Mouse (Mus musculus) heart, embryonic 15.5 days (tissue): Measurements from ENCODE around the gene Psma6. TPM values are rescaled to one million over a fixed set of nuclear protein-coding genes. Genes with fewer than 3 reads are reported as not detected.
"Not testable (repeated sequence)": the region's sequence is repeated elsewhere in the genome, so short reads cannot be mapped to it uniquely, and the experiment has no call there.

Source experiments
- ATAC-seq: fragments of 200-750 bp; cut with Nextera tagmentation; replicated peaks from 2 replicates; pipeline ENCODE4 v1.8.0; 2017; ENCODE audit warnings: low read depth, moderate TSS enrichment; ENCODE audit not compliant: insufficient number of reproducible peaks, insufficient read depth, low FRiP score
- H3K27ac ChIP-seq: fragments of 300-500 bp; sonication (generic); 2 replicates; pipeline ENCODE4 v1.5.1; 2015; ENCODE audit warnings: mild to moderate bottlenecking, inconsistent platforms
- H3K27me3 ChIP-seq: fragments of 300-500 bp; sonication (generic); 2 replicates; pipeline ENCODE4 v1.6.1; 2015; ENCODE audit warnings: inconsistent platforms
- H3K36me3 ChIP-seq: fragments of 300-500 bp; sonication (generic); 2 replicates; pipeline ENCODE4 v1.6.1; 2015; ENCODE audit warnings: mild to moderate bottlenecking, inconsistent platforms
- H3K4me1 ChIP-seq: fragments of 300-500 bp; sonication (generic); replicated peaks from 2 replicates; pipeline ENCODE4 v1.6.1; 2015; ENCODE audit warnings: inconsistent platforms
- H3K4me2 ChIP-seq: fragments of 300-500 bp; sonication (generic); 2 replicates; pipeline ENCODE4 v1.6.1; 2015; ENCODE audit warnings: inconsistent platforms, mild to moderate bottlenecking, moderate library complexity
- H3K4me3 ChIP-seq: fragments of 300-500 bp; sonication (generic); 2 replicates; pipeline ENCODE4 v1.5.1; 2015; ENCODE audit warnings: mild to moderate bottlenecking, inconsistent platforms
- H3K9ac ChIP-seq: fragments of 300-500 bp; sonication (generic); 2 replicates; pipeline ENCODE4 v1.6.1; 2015; ENCODE audit warnings: mild to moderate bottlenecking, inconsistent platforms
- H3K9me3 ChIP-seq: fragments of 300-500 bp; sonication (generic); replicated peaks from 2 replicates; pipeline ENCODE4 v1.6.1; 2016; ENCODE audit warnings: inconsistent platforms
- WGBS: fragments of 180-500 bp; shearing (Covaris S2); methylation state at CpG from one replicate; pipeline ENCODE4 v1.1.7; 2015; ENCODE audit warnings: mixed read lengths; 5-methylcytosine and 5-hydroxymethylcytosine counted together
- polyA plus RNA-seq: library from polyadenylated mRNA; unstranded; fragments of >200 nt; fragmentation: Nextera tagmentation; extraction: Ambion mirVana; gene quantifications from 2 replicates; pipeline ENCODE4 v1.2.1, GENCODE M21; 2015

Psma6 gene
- polyA plus RNA-seq, 1 experiment from 2014 or later, result 302 TPM

GRCm38 (mm10) chr12:55392733-55393577 is 8.9 kb downstream of the Psma6 start:
- WGBS, result 77% methylated on average over 11 of the region's 11 CpGs
- H3K9me3 ChIP-seq, result no peaks in the 10 kb centered on the region
- no peak overlapping the region for H3K4me2 ChIP-seq
- peaks cover 13% of the 10 kb centered on the region for H3K4me1 ChIP-seq
- no peak overlapping the region for H3K4me3 ChIP-seq
- no peaks in the 10 kb centered on the region for H3K36me3 ChIP-seq
- no peak for ATAC-seq
- H3K27me3 ChIP-seq, result no peaks in the 10 kb centered on the region
- H3K27ac ChIP-seq, result no peak overlapping the region
- H3K9ac ChIP-seq, result no peak overlapping the region

DNA sequence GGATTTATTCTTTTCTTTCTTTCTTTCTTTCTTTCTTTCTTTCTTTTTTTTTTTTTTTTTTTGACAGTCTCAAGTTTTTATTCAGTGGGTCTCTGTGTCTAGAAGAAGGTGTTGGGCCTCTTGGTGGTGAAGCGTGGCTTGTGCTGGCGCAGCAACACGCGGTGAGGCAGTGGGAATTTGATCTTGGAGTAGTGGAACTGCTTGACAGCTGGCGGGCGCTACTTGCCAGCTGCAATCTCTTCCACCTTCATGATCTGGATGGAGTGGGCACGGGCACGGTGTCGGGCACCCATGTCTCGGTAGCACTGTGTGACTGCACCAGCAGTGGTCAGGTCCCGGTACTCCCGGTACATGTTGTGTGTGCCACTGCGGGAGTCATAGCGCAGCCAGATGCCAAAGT is 11.6 kb downstream of the Psma6 start:
- not testable (repeated sequence) for H3K27me3 ChIP-seq, ATAC-seq, H3K9me3 ChIP-seq, H3K27ac ChIP-seq, H3K36me3 ChIP-seq, H3K4me2 ChIP-seq, H3K9ac ChIP-seq, H3K4me3 ChIP-seq
- WGBS, result 92% methylated on average over 14 of the region's 14 CpGs
- peaks cover 15% of the 10 kb centered on the region for H3K4me1 ChIP-seq

- no peaks in the 10 kb centered on the region for H3K27me3 ChIP-seq
- no peak overlapping the region for H3K27ac ChIP-seq
- H3K9me3 ChIP-seq, result no peaks in the 10 kb centered on the region
- H3K9ac ChIP-seq, result no peak overlapping the region
- no peaks in the 10 kb centered on the region for H3K36me3 ChIP-seq
- no peak overlapping the region for H3K4me2 ChIP-seq
- no peak overlapping the region for H3K4me3 ChIP-seq
- 93% methylated on average over 4 of the region's 4 CpGs for WGBS
- no peak for ATAC-seq
- H3K4me1 ChIP-seq, result peaks cover 15% of the 10 kb centered on the region
Measured at GRCm38 (mm10) chr12:55396536-55396935, 12.5 kb downstream of the Psma6 start.

GRCm38 (mm10) chr12:55397544-55398239 is 13.7 kb downstream of the Psma6 start:
- ATAC-seq, result no peak
- H3K9me3 ChIP-seq, result no peaks in the 10 kb centered on the region
- 51% methylated on average over 9 of the region's 9 CpGs for WGBS

GRCm38 (mm10) chr12:55398240-55399127 is 14.5 kb downstream of the Psma6 start:
- under 1% methylated on average over 51 of the region's 51 CpGs for WGBS
- ATAC-seq, result peak; percentile 99
- Histone ChIP-seq H3K27ac (peak overlapping the region; percentile 94), H3K9ac (peak overlapping the region; percentile 94), H3K4me1 (peaks cover 15% of the 10 kb centered on the region), H3K4me2 (peak overlapping the region; percentile 81), H3K36me3 (no peaks in the 10 kb centered on the region), H3K27me3 (no peaks in the 10 kb centered on the region), H3K9me3 (no peaks in the 10 kb centered on the region), H3K4me3 (peak overlapping the region; percentile 92)

More at GRCm38 (mm10) chr12:55397544-55398239, 13.7 kb downstream of the Psma6 start:
- peak overlapping the region; percentile 78 for H3K4me2 ChIP-seq
- peak overlapping the region; percentile 94 for H3K27ac ChIP-seq
- peaks cover 15% of the 10 kb centered on the region for H3K4me1 ChIP-seq
- H3K36me3 ChIP-seq, result no peaks in the 10 kb centered on the region
- H3K4me3 ChIP-seq, result peak overlapping the region; percentile 92
- peak overlapping the region; percentile 75 for H3K9ac ChIP-seq
- H3K27me3 ChIP-seq, result no peaks in the 10 kb centered on the region

DNA sequence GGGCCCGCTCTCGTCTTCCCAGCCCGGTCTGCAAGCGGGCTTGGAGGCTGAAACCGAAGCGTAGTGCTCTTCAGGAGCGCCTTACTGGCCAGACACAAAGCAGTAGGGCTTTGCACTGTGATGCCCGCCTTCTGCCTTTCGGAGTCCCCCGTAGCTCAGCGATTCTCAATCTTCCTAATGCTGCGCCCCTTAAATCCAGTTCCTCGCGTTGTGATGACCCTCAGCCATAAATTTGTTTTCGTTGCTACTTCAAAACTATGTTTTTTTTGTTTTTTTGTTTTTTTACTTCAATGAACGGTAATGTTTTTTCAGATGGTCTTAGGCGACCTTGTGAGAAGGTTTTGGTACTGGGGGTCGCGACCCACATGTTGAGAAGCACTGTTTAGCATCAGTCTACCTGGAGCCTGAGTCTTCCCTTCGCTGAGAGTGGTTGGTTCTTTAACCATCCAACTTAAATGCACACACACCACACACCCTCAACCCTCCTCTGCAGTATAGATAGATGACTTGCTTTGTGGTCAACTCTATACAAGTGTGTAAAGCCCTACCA is 15.2 kb downstream of the Psma6 start:
- no peaks in the 10 kb centered on the region for H3K36me3 ChIP-seq
- 1% methylated on average over 20 of the region's 20 CpGs for WGBS
- ATAC-seq, result peak; percentile 8; the same call in 1 of the 2 replicates

DNA sequence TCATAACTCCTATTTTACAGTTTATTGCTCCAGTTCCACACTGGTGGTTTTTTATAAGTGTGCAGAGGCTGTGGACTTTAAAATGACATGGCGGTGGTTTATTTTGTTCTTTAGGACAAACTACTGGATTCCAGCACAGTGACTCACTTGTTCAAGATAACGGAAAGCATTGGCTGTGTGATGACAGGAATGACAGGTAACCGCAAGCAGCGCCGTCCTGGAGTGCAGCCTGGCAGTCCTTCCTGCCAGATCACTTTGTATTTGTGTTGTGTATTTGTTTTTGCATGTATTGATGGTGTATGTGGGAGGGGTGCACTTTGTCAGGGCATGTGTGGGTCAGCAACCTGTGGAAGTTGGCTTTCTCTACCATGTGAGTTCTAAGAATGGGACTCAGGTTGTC is 23.9 kb downstream of the Psma6 start:
- 35% methylated on average over 5 of the region's 5 CpGs for WGBS
- H3K27ac ChIP-seq, result no peak overlapping the region
- H3K27me3 ChIP-seq, result no peaks in the 10 kb centered on the region
- H3K9me3 ChIP-seq, result no peaks in the 10 kb centered on the region
- no peak for ATAC-seq
- no peak overlapping the region for H3K4me3 ChIP-seq
- H3K9ac ChIP-seq, result no peak overlapping the region
- H3K36me3 ChIP-seq, result peaks cover 38% of the 10 kb centered on the region
- no peak overlapping the region for H3K4me2 ChIP-seq
- H3K4me1 ChIP-seq, result peaks cover 3% of the 10 kb centered on the region; the same call in 1 of the 2 replicates

More for the DNA sequence above, 15.2 kb downstream of the Psma6 start:
- H3K4me1 ChIP-seq, result peaks cover 15% of the 10 kb centered on the region
- H3K9ac ChIP-seq, result peak overlapping the region; percentile 94
- no peaks in the 10 kb centered on the region for H3K27me3 ChIP-seq
- H3K4me3 ChIP-seq, result peak overlapping the region; percentile 92
- peak overlapping the region; percentile 94 for H3K27ac ChIP-seq
- peak overlapping the region; percentile 81 for H3K4me2 ChIP-seq
- no peaks in the 10 kb centered on the region for H3K9me3 ChIP-seq

- ATAC-seq, result no peak
- H3K9ac ChIP-seq, result no peak overlapping the region
- H3K4me1 ChIP-seq, result no peaks in the 10 kb centered on the region
- no peak overlapping the region for H3K27ac ChIP-seq
- no peak overlapping the region for H3K4me3 ChIP-seq
- H3K36me3 ChIP-seq, result peaks cover 80% of the 10 kb centered on the region
- 91% methylated on average over 5 of the region's 5 CpGs for WGBS
- no peaks in the 10 kb centered on the region for H3K9me3 ChIP-seq
- no peaks in the 10 kb centered on the region for H3K27me3 ChIP-seq
- no peak overlapping the region for H3K4me2 ChIP-seq
Measured at GRCm38 (mm10) chr12:55415255-55415654, 31.2 kb downstream of the Psma6 start.

DNA sequence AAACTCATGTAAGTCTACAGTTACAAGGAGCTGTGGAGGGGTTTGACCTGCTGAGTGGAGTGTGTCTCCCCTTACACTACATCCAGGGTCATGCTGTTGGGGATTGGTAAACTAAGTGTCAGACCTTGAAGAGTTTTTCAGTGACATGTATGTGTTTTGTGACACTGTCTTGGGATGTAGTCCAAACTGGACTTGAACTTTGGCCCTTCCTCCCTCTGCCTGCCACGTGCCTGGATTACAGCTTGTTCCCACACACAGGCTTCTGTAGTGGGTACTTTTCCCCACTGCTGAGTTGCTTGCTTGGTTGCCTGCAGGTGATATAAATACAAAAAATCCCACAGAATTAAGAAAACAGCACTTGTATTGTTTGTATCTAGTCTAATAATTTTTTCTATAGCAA is 31.7 kb downstream of the Psma6 start:
- Histone ChIP-seq H3K36me3 (peaks cover 85% of the 10 kb centered on the region), H3K4me2 (no peak overlapping the region), H3K27me3 (no peaks in the 10 kb centered on the region), H3K4me3 (no peak overlapping the region), H3K9me3 (no peaks in the 10 kb centered on the region), H3K4me1 (no peaks in the 10 kb centered on the region), H3K9ac (no peak overlapping the region), H3K27ac (no peak overlapping the region)
- 67% methylated on average over 1 of the region's 1 CpGs for WGBS
- no peak for ATAC-seq

- no peak for ATAC-seq
- Histone ChIP-seq H3K4me1 (peaks cover 7% of the 10 kb centered on the region; the same call in 1 of the 2 replicates), H3K4me2 (no peak overlapping the region), H3K9me3 (no peaks in the 10 kb centered on the region), H3K27ac (no peak overlapping the region), H3K36me3 (peaks cover 48% of the 10 kb centered on the region), H3K4me3 (no peak overlapping the region), H3K27me3 (no peaks in the 10 kb centered on the region), H3K9ac (no peak overlapping the region)
- WGBS, result 85% methylated on average over 24 of the region's 24 CpGs
Measured at GRCm38 (mm10) chr12:55420220-55420619, 36.2 kb downstream of the Psma6 start.
